Mouse (Mus musculus) embryonic fibroblast, embryonic 13.5 days (primary cell): ENCODE results near the gene Dao.

Experiments
- CTCF ChIP-seq: IDR thresholded peaks from 2 replicates; pipeline ENCODE4 v1.5.1; 2011; ENCODE audit warnings: mild to moderate bottlenecking, control low read depth, low read length, moderate library complexity, borderline replicate concordance; ENCODE audit not compliant: insufficient read depth
- POLR2A ChIP-seq: IDR thresholded peaks from 2 replicates; pipeline ENCODE4 v1.6.1; 2011; ENCODE audit warnings: low read depth, mild to moderate bottlenecking, control low read depth, low read length, moderate library complexity

GRCm38 (mm10) chr5:113964972-113965371 lies 38.5 kb upstream of the Dao start:
- TF ChIP-seq CTCF (no peak), POLR2A (no peak)
